Mouse (Mus musculus) embryonic fibroblast, embryonic 13.5 days (primary cell): Measurements from ENCODE around the gene Ilk. TPM values are rescaled to one million over a fixed set of nuclear protein-coding genes. Genes with fewer than 3 reads are reported as not detected.
"Not testable (repeated sequence)": the region's sequence is repeated elsewhere in the genome, so short reads cannot be mapped to it uniquely, and the experiment has no call there.

Source experiments
- H3K27ac ChIP-seq: 2 replicates; pipeline ENCODE4 v1.5.1; 2012; ENCODE audit warnings: low read length, control low read depth, inconsistent platforms; ENCODE audit not compliant: insufficient read depth
- H3K4me1 ChIP-seq: 2 replicates; pipeline ENCODE4 v1.6.1; 2011; ENCODE audit warnings: low read length; ENCODE audit not compliant: control insufficient read depth, insufficient read depth
- H3K4me3 ChIP-seq: 2 replicates; pipeline ENCODE4 v1.5.1; 2011; ENCODE audit warnings: mild to moderate bottlenecking, control low read depth, low read length; ENCODE audit not compliant: insufficient read depth
- CTCF ChIP-seq: IDR thresholded peaks from 2 replicates; pipeline ENCODE4 v1.5.1; 2011; ENCODE audit warnings: mild to moderate bottlenecking, control low read depth, low read length, moderate library complexity, borderline replicate concordance; ENCODE audit not compliant: insufficient read depth
- POLR2A ChIP-seq: IDR thresholded peaks from 2 replicates; pipeline ENCODE4 v1.6.1; 2011; ENCODE audit warnings: low read depth, mild to moderate bottlenecking, control low read depth, low read length, moderate library complexity
- polyA plus RNA-seq: library from polyadenylated mRNA; stranded (reverse); fragments of >200 nt; gene quantifications from 2 replicates; pipeline ENCODE4 v1.2.4, GENCODE M21; 2011; ENCODE audit warnings: low read depth; ENCODE audit not compliant: missing spikeins, insufficient read length

Ilk gene
- polyA plus RNA-seq, 1 experiment = 295 TPM

DNA sequence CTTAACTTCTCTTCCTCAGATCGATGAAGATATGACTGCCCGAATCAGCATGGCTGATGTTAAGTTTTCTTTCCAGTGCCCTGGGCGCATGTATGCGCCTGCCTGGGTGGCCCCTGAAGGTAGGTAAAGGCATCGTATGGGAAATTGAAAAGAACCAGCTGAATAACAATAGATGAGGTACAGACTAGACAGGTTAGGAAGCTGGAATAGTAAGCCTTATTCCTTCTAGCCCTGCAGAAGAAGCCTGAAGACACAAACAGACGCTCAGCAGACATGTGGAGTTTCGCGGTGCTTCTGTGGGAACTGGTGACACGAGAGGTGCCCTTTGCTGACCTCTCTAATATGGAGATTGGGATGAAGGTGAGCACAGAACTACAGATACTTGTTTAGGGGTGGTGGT lies 5.6 kb downstream of the Ilk start:
- TF ChIP-seq POLR2A (no peak; the same call in 1 of the 2 replicates), CTCF (no peak)
- H3K4me3 ChIP-seq = no peak overlapping the region
- H3K27ac ChIP-seq = no peak overlapping the region
- H3K4me1 ChIP-seq = peaks cover 9% of the 10 kb centered on the region

DNA sequence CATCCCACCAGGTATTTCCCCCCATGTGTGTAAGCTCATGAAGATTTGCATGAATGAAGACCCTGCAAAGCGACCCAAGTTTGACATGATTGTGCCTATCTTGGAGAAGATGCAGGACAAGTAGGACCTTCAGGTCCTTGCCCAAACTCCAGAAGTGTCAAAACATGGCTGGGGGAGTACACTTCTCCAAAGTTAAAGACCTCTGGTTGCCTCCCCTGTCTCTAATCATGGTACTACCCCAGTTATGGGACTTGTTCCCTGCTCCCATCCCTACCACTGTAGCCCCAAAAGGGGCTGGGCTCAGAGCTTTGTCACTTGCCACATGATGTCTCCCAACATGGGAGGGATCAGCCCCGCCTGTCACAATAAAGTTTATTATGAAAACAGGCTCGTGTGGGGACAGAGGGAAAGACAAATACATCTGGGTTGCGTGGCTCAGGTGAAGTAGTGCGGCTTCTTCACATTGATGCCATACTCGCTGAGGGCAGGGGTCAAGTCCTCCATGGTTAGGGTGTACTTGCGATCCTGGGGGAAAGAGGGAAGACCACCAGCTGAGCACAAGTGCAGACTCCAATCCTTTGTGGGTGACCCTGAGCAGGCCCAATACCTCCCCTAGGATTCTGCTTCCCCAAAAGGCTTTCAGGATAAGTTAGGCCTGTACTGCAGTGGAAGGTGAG lies 6.3 kb downstream of the Ilk start:
- 0 out of 2 replicates have a peak, but pooled peaks have one; percentile 2 for TF ChIP-seq POLR2A
- H3K4me1 ChIP-seq, H3K27ac ChIP-seq: not testable (repeated sequence)
- peak overlapping the region; percentile 55 for H3K4me3 ChIP-seq

DNA sequence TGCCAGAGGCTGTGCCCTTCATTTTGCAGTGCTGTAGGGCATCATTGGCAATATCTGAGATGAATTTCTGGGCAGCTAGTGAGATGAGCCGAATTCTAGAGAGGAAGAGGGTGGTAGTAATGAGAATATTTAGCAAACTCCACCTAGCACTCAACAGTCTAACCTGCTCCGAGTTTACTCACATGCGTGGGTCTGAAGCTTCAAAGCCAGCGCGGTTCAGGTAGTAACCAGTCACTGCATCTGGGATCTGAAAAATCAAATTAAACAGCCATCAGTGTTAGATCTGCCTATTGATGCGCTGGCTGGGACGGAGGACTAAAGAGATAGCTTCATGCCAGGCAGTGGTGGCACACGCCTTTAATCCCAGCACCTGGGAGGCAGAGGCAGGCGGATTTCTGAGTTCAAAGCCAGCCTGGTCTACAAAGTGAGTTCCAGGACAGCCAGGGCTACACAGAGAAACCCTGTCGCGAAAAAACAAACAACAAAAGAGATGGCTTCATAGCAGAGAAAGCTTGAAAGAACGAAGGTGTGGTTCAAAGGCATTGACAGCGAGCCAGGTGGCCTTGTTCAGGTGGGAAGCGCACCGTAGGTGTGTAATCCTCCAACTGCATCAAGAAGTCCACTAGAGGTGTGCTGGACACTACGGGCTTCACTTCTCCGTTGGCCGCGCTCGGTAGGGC lies 7.0 kb downstream of the Ilk start:
- H3K4me3 ChIP-seq = peak overlapping the region; percentile 55
- not testable (repeated sequence) for H3K4me1 ChIP-seq
- H3K27ac ChIP-seq = peak overlapping the region; percentile 53; the same call in 1 of the 2 replicates
- peak; percentile 43 for TF ChIP-seq POLR2A

DNA sequence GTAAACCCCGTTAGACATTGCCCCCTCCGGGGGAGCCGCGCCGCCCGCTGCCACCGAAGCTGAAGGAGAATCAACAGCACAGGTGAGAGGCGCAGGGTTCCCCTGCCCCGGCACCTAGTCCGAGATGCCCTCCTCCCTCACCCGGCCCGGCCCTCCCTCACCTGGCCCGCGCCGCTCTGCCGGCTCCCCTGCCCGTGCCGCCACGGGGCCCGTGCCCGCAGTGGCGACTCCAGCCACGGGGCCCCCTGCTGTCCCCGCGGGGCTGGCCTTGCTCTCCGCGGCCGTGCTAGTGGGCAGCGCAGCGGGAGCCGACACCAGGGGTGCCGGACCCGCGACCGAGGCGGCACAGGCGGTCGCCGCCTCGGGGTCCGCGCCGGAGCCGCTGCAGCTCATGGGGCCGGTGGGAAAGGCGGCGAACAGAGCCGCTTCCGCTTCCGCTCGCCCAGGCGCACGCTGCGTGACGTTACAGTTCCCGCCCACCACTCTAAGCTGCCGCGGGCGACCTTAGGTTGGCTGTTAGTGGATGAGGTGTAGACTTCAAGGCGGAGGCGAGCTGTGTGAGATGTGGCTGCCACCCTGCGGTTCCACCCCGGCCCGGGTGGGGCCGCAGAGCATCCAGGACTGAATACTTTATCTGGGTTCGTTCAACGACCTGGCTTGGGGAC lies 7.7 kb downstream of the Ilk start, which contains the start of gene Taf10:
Gene Taf10 (minus strand): TSS at position 436 of the 665 bp plus-strand sequence.
- Histone ChIP-seq H3K4me1 (peaks cover 9% of the 10 kb centered on the region), H3K4me3 (peak within 1 kb of the TSS; percentile 55), H3K27ac (peak within 1 kb of the TSS; percentile 81)
- TF ChIP-seq CTCF = no peak
- peak; percentile 72 for TF ChIP-seq POLR2A

DNA sequence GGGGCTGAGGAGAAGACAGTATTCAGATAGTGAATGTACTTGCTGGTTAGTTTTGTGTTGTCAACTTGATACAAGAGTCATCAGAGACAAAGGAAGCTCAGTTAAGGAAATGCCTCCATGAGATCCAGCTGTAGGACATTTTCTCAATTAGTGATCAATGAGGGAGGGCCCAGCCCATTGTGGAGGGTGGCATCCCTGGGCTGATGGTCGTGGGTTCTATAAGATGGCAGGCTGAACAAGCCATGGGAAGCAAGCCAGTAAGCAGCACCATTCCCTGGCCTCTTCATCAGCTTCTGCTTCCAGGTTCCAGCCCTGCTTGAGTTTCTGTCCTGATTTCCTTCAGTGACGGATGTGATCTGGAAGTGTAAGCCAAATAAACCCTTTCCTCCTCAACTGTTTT lies 11.4 kb downstream of the Ilk start:
- Histone ChIP-seq H3K4me1 (peaks cover 3% of the 10 kb centered on the region; the same call in 1 of the 2 replicates), H3K27ac (no peak overlapping the region), H3K4me3 (no peak overlapping the region)
- no peak for TF ChIP-seq CTCF
- TF ChIP-seq POLR2A = no peak

DNA sequence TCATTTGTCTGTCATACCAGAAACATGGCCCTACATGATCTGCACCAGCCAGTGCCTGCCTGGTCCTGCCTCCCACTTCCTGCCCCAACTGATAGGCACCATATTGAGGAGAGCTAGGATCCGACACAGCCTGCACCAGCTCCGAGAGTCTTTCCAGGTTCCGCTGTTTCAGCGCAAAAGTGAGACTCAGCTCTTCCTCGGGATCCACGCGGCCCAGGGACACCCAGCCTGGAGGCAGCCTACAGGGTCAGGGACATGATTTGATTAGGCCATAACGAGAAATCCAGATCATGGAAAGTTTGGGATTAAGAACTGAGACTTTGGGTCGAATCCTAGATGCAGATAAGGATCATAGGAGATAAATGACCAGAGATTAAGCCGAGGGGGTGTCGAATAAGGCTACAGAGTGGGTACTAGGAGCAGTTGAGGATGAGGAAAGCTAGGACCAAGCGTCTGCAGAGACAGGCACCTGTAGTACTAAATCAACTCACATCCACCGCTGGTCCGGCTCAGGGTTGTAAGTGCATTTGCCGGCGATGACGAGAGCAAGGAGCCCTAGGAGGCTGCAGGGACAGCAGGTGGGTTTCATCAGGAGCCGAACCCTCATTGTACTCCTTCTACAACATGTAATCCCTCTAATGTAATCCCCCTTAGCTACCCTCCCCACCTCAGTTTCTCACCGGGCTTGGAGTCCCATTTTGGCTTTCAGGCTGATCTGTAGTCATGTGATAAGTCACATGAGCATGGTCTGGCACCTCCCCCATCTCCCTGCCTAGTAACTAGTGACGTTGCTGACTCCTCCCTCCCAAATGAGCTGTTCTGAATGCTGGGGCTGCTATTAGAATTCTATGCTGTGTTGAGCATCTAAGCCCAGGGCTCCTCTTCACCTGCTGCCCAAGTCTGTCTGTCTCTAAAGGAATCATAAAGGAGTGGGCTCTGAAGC lies 15.4 kb downstream of the Ilk start, which contains the start of gene Tpp1:
Gene Tpp1 (minus strand): TSS at position 745 of the 943 bp plus-strand sequence.
- TF ChIP-seq POLR2A (peak; percentile 84), CTCF (no peak)
- H3K4me3 ChIP-seq = peak within 1 kb of the TSS; percentile 89
- H3K4me1 ChIP-seq = peaks cover 3% of the 10 kb centered on the region; the same call in 1 of the 2 replicates
- peak within 1 kb of the TSS; percentile 21; the same call in 1 of the 2 replicates for H3K27ac ChIP-seq

DNA sequence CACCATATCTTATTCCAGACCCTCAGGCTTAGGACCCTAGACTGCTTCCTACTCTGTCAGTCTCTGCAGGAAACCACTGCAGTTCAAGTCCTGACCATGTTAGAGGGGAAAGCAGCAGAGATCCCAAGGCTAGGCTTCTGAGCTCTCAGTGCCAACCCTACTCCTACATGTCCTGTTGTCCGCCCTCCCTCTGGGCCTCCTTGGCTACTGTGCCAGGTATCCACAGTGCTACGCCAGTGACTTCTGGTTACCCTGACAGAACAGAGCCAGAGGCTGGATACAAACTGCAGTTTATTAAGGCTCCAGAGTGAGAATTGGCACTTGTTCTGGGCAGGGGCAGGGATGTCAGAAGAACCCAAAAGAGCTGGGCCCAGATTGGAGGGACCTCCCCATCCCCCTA lies 16.3 kb downstream of the Ilk start:
- TF ChIP-seq POLR2A (no peak), CTCF (no peak)
- Histone ChIP-seq H3K4me1 (peaks cover 3% of the 10 kb centered on the region; the same call in 1 of the 2 replicates), H3K4me3 (no peak overlapping the region), H3K27ac (no peak overlapping the region)

DNA sequence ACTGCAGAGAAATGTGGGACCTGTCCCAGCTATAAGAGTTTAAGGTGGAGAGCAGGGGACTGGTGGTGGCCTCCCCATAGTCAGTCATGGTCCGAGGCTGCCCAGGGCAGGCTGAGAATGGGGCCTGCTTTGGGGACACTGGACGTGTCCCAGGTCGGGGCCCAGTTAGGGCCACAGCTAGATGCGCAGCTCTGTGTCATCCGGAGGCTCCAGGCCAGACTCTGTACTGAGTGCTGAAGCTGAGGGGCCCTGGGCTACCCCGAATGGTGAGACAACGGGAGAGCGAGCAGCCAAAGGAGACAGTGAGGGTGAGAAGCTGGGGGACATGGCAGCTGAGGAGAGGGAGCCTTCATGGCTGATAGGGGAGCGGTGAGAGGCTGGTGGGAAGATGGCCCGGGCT lies 16.9 kb downstream of the Ilk start:
- Histone ChIP-seq H3K4me1 (peaks cover 3% of the 10 kb centered on the region; the same call in 1 of the 2 replicates), H3K27ac (no peak overlapping the region), H3K4me3 (no peak overlapping the region)
- no peak for TF ChIP-seq POLR2A
- no peak for TF ChIP-seq CTCF

DNA sequence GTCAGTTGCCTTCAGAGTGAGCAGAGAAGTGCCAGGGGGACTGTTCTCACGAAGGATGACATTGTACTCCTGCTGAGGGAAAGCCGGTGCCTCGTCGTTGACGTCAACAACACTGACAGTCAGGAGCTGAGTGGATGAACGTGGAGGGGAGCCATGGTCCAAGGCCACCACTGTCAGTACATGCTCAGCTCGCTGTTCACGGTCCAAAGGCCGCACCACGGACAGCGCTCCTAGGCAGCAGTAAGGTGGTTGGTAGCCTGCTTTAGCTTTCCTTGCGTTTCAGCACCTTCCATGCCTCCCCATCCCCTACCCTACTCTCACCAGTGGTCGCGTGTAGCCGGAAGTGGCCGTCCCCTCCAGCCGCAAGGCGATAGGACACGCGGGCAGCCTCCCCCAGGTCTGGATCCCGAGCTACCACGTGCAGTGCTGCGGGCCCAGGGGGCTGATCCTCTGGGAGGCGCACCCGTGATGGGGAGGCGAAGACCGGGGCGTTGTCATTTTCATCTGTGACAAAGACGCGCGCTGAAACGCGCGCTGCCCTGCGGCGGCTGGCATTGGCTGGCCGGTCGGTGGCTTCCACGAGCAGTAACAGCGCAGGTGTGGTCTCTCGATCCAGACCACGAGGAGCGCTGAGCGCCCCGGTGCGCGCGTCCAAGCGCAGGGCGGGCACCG lies 25.6 kb downstream of the Ilk start:
- H3K4me1 ChIP-seq = no peaks in the 10 kb centered on the region
- no peak for TF ChIP-seq CTCF
- no peak overlapping the region for H3K4me3 ChIP-seq
- no peak overlapping the region for H3K27ac ChIP-seq
